Mouse (Mus musculus): ENCODE data around the gene Spg7. TPM values are rescaled to one million over a fixed set of nuclear protein-coding genes. Genes with fewer than 3 reads are reported as not detected.

Spg7 gene
- polyA plus RNA-seq, 1 experiment from 2014 or later, result 46.4 TPM

DNA sequence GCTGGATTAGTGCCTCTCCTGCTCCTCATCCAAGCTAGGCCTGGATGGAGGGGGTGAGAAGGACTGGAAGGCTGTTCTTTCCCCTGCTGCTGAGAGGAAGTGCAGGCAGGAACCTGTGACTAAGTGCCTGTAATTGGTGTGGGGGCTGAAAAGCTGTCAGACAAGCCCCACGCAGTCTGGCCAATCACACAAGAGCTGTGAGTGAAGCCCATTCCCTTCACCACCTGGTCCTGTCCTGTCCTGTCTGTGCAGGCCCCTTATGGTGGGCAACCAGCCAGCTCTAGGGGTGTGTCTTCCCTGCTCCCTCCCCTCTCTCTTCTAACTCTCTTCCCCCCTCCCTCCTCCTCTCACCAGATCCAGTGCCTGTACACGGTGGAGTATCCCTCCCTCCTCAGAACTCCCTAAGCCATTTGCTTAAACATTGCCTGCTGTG is 74.9 kb downstream of the Spg7 start:
- peaks cover 35% of the 10 kb centered on the region for H3K4me1 ChIP-seq
- no peaks in the 10 kb centered on the region for H3K27me3 ChIP-seq
- ATAC-seq (ENCODE audit: borderline replicate concordance, extremely low read depth, low FRiP score, low TSS enrichment), result peak; percentile 55
- no peak overlapping the region for H3K4me3 ChIP-seq
- no peaks in the 10 kb centered on the region for H3K9me3 ChIP-seq
- peak overlapping the region; percentile 67 for H3K27ac ChIP-seq
- H3K9ac ChIP-seq, result no peak overlapping the region
- no peaks in the 10 kb centered on the region for H3K36me3 ChIP-seq
- 15% methylated on average over 2 of the region's 2 CpGs for WGBS
- no peak overlapping the region for H3K4me2 ChIP-seq

DNA sequence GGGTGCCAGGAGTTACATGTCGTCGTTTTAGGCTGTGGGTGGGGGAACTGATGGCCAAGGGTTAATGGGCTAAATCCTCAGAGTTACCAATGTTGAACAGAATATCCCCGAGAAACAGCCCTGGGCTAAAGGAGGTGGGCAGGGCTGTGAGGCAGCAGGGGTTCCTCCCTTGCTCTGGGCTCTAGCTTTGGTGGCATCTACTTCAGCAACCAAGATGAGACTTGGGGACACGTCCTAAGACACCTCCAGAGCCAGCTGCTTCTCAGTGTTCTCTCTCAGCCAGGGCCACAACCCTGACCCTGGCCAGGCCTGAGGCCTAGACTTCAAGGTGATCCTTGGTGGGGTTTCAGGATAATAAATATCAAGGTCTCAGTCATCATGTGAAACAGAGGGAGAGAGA is 76.0 kb downstream of the Spg7 start:
- H3K4me2 ChIP-seq, result no peak overlapping the region
- peaks cover 37% of the 10 kb centered on the region for H3K4me1 ChIP-seq
- no peaks in the 10 kb centered on the region for H3K27me3 ChIP-seq
- H3K4me3 ChIP-seq, result no peak overlapping the region
- no peaks in the 10 kb centered on the region for H3K9me3 ChIP-seq
- H3K36me3 ChIP-seq, result no peaks in the 10 kb centered on the region
- H3K9ac ChIP-seq, result no peak overlapping the region
- ATAC-seq (ENCODE audit: borderline replicate concordance, extremely low read depth, low FRiP score, low TSS enrichment), result no peak
- no peak overlapping the region for H3K27ac ChIP-seq
- 58% methylated on average over 4 of the region's 4 CpGs for WGBS

DNA sequence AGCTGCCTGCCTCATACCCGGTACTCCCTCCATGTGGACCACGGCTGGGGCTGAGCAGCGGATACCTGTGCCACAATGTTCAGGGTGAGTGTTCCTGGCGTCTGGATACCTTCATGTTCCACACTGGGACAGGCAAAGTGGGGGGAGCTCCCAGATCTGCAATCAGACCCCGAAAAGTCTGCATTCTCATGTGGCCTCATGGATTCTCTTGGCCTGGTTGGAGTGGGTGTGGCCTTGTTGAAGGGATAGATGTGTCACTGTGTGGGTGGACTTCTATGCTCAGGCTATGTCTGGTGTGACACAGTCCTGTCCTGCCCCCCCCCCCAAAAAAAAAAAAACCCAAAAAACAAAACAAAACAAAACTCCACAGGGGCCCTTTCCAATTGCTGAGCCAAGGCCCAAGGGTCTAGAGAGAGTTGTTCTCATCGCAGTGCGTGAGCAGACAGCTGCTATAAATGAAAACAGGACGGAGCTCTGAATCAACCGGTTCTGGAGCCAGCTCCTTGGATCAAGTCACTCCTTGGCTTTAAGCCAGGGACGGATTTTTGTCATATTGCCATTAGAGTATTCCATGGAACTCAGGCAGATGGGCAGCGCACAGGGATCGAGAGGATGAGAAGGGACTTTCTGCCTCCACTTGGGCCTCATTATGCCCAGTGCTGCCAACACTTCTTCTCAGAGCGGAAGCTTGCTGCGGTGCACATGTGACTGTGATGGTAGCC is 79.2 kb downstream of the Spg7 start:
- WGBS, result 51% methylated on average over 14 of the region's 14 CpGs
- Histone ChIP-seq H3K4me2 (peak overlapping the region; percentile 4; the same call in 1 of the 2 replicates), H3K27ac (peak overlapping the region; percentile 92), H3K9me3 (no peaks in the 10 kb centered on the region), H3K4me1 (peaks cover 36% of the 10 kb centered on the region), H3K4me3 (no peak overlapping the region), H3K9ac (no peak overlapping the region), H3K36me3 (no peaks in the 10 kb centered on the region), H3K27me3 (no peaks in the 10 kb centered on the region)
- ATAC-seq (ENCODE audit: borderline replicate concordance, extremely low read depth, low FRiP score, low TSS enrichment), result peak; percentile 78

GRCm38 (mm10) chr8:123145279-123145678 is 82.5 kb downstream of the Spg7 start:
- ATAC-seq (ENCODE audit: borderline replicate concordance, extremely low read depth, low FRiP score, low TSS enrichment), result no peak
- no peak overlapping the region for H3K4me3 ChIP-seq
- H3K9ac ChIP-seq, result no peak overlapping the region
- H3K27ac ChIP-seq, result no peak overlapping the region
- H3K4me1 ChIP-seq, result peaks cover 23% of the 10 kb centered on the region; the same call in 1 of the 2 replicates
- H3K9me3 ChIP-seq, result no peaks in the 10 kb centered on the region
- WGBS, result 49% methylated on average over 6 of the region's 6 CpGs
- H3K36me3 ChIP-seq, result no peaks in the 10 kb centered on the region
- H3K27me3 ChIP-seq, result no peaks in the 10 kb centered on the region
- no peak overlapping the region for H3K4me2 ChIP-seq

DNA sequence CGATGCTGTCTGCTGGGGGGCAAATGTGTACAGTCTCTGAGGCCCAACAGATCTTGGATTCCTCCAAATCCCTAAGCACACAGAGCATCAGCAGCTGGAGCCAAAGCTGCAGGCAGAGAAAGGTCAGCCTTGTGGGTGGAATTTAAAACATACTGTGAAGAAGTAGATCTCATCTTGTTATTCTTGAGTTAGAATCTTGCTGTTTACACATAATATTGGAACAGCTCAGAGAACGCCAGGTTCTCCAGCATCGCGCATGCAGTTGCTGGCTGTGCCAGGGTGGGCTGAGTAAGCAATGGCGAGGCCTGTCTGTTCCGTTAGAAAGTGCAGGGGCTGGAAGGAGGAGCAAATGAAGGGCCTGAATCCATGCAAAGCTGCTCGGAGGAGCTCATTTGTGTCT is 83.6 kb downstream of the Spg7 start:
- H3K4me2 ChIP-seq, result no peak overlapping the region
- no peak overlapping the region for H3K9ac ChIP-seq
- H3K9me3 ChIP-seq, result no peaks in the 10 kb centered on the region
- ATAC-seq (ENCODE audit: borderline replicate concordance, extremely low read depth, low FRiP score, low TSS enrichment), result no peak
- H3K27me3 ChIP-seq, result no peaks in the 10 kb centered on the region
- peaks cover 27% of the 10 kb centered on the region for H3K4me1 ChIP-seq
- H3K27ac ChIP-seq, result peak overlapping the region; percentile 77
- no peak overlapping the region for H3K4me3 ChIP-seq
- 42% methylated on average over 7 of the region's 7 CpGs for WGBS
- no peaks in the 10 kb centered on the region for H3K36me3 ChIP-seq

Small RNA genes lying within 50 kb of the gene (microRNA-seq; reads per million reads assigned to microRNA genes)
- gene Mir7079 (0.74 reads per million), gene Mir7080 (not detected)

Other genes starting within 250 kb of the Spg7 start
- gene Cdh15, start 215.0 kb upstream of the Spg7 start, polyA plus RNA-seq (2015; fragmentation: Nextera tagmentation; extraction: Ambion mirVana), result 0.11 and 0.43 TPM in 2 replicates
- gene Ankrd11, start 20.7 kb upstream of the Spg7 start, polyA plus RNA-seq (2015; fragmentation: Nextera tagmentation; extraction: Ambion mirVana), result 56.8 and 59.6 TPM in 2 replicates
- gene Rpl13, start 39.4 kb downstream of the Spg7 start, polyA plus RNA-seq (2015; fragmentation: Nextera tagmentation; extraction: Ambion mirVana), result 1,444 and 1,500 TPM in 2 replicates
- 0.34 and 0.50 TPM in 2 replicates for gene Cpne7, start 54.4 kb downstream of the Spg7 start, polyA plus RNA-seq (2015; fragmentation: Nextera tagmentation; extraction: Ambion mirVana)
- gene Sult5a1, start 95.4 kb downstream of the Spg7 start, polyA plus RNA-seq (2015; fragmentation: Nextera tagmentation; extraction: Ambion mirVana), result 16.8 and 16.9 TPM in 2 replicates
- 4.5 and 6.1 TPM in 2 replicates for gene Dpep1, start 123.3 kb downstream of the Spg7 start, polyA plus RNA-seq (2015; fragmentation: Nextera tagmentation; extraction: Ambion mirVana)
- 135 and 141 TPM in 2 replicates for gene Chmp1a, start 149.8 kb downstream of the Spg7 start, polyA plus RNA-seq (2015; fragmentation: Nextera tagmentation; extraction: Ambion mirVana)
- 4.9 and 5.5 TPM in 2 replicates for gene Spata33, start 149.9 kb downstream of the Spg7 start, polyA plus RNA-seq (2015; fragmentation: Nextera tagmentation; extraction: Ambion mirVana)
- gene Cdk10, start 161.9 kb downstream of the Spg7 start, polyA plus RNA-seq (2015; fragmentation: Nextera tagmentation; extraction: Ambion mirVana), result 30.0 and 32.1 TPM in 2 replicates
- 4.6 and 4.8 TPM in 2 replicates for gene Spata2l, start 173.3 kb downstream of the Spg7 start, polyA plus RNA-seq (2015; fragmentation: Nextera tagmentation; extraction: Ambion mirVana)
- 19.4 and 21.6 TPM in 2 replicates for gene Zfp276, start 191.3 kb downstream of the Spg7 start, polyA plus RNA-seq (2015; fragmentation: Nextera tagmentation; extraction: Ambion mirVana)
- 21.9 and 24.6 TPM in 2 replicates for gene Vps9d1, start 191.4 kb downstream of the Spg7 start, polyA plus RNA-seq (2015; fragmentation: Nextera tagmentation; extraction: Ambion mirVana)